Mouse (Mus musculus) left cerebral cortex, adult 11 months (tissue): ENCODE results near the gene Six5.

Source experiments
- DNase-seq: peaks from one replicate; pipeline ENCODE4 v3.0.0; 2022; ENCODE audit warnings: low spot score

Gene Six5

GRCm38 (mm10) chr7:19075723-19076585 lies 18.4 kb upstream of the Six5 start, which contains the start of gene Dmwd:
TSS of gene Dmwd (plus strand) at chr7:19076227.
- peak; percentile 95 for DNase-seq

- DNase-seq = no peak
These were observed 17.8 kb upstream of the Six5 start for GRCm38 (mm10) chr7:19076586-19076991.

GRCm38 (mm10) chr7:19077761-19078160 lies 16.6 kb upstream of the Six5 start:
- no peak for DNase-seq

- no peak for DNase-seq
These were observed 15.7 kb upstream of the Six5 start for GRCm38 (mm10) chr7:19078732-19079131.

- DNase-seq = no peak
These were observed 13.9 kb upstream of the Six5 start for GRCm38 (mm10) chr7:19080451-19080950.

GRCm38 (mm10) chr7:19082171-19082570 lies 12.2 kb upstream of the Six5 start:
- DNase-seq = no peak

GRCm38 (mm10) chr7:19083096-19083495 lies 11.3 kb upstream of the Six5 start:
- no peak for DNase-seq

- no peak for DNase-seq
These were observed 10.7 kb upstream of the Six5 start, which contains the start of gene Dmpk for GRCm38 (mm10) chr7:19083701-19084100. TSS of gene Dmpk (plus strand) at chr7:19083849.

- DNase-seq = no peak
These were observed 10.1 kb upstream of the Six5 start for GRCm38 (mm10) chr7:19084277-19084771.

GRCm38 (mm10) chr7:19084921-19085473 lies 9.4 kb upstream of the Six5 start:
- no peak for DNase-seq

GRCm38 (mm10) chr7:19085495-19085894 lies 8.9 kb upstream of the Six5 start:
- DNase-seq = no peak

GRCm38 (mm10) chr7:19086042-19086441 lies 8.4 kb upstream of the Six5 start:
- no peak for DNase-seq

GRCm38 (mm10) chr7:19086760-19087159 lies 7.6 kb upstream of the Six5 start:
- no peak for DNase-seq

- DNase-seq = peak; percentile 55
These were observed 5.6 kb upstream of the Six5 start for GRCm38 (mm10) chr7:19088813-19089212.

GRCm38 (mm10) chr7:19091913-19092312 lies 2.5 kb upstream of the Six5 start:
- no peak for DNase-seq

GRCm38 (mm10) chr7:19092381-19093173 lies 1.8 kb upstream of the Six5 start:
- DNase-seq = no peak

GRCm38 (mm10) chr7:19093174-19093521 lies 1.2 kb upstream of the Six5 start:
- peak; percentile 72 for DNase-seq

GRCm38 (mm10) chr7:19093537-19094385 lies 633 bp upstream of the Six5 start:
- DNase-seq = peak; percentile 76

- no peak for DNase-seq
These were observed 694 bp downstream of the Six5 start for GRCm38 (mm10) chr7:19094826-19095750.

- DNase-seq = no peak
These were observed 1.3 kb downstream of the Six5 start for GRCm38 (mm10) chr7:19095751-19096110.
